Mouse (Mus musculus) gastrocnemius, adult 18-20 months (tissue): ENCODE data around the gene Espn. TPM values are rescaled to one million over a fixed set of nuclear protein-coding genes. Genes with fewer than 3 reads are reported as not detected.

Source experiments
- DNase-seq: peaks from one replicate; pipeline ENCODE4 v3.0.0; 2021; ENCODE audit warnings: low spot score
- long read RNA-seq, 2 experiments: library from polyadenylated mRNA; stranded (forward); transcript quantifications; one replicate each; pipeline ENCODE4 v2.0.0; 2021
- total RNA-seq, 2 experiments: library from RNA; stranded (reverse); gene quantifications; 2 replicates each; pipeline ENCODE4 v1.2.3; 2021

Gene Espn
- total RNA-seq = under 1 TPM; 0.36 to 0.59 TPM
- long read RNA-seq, experiment 1 = 0 reads
- long read RNA-seq, experiment 2 = 0 reads

DNA sequence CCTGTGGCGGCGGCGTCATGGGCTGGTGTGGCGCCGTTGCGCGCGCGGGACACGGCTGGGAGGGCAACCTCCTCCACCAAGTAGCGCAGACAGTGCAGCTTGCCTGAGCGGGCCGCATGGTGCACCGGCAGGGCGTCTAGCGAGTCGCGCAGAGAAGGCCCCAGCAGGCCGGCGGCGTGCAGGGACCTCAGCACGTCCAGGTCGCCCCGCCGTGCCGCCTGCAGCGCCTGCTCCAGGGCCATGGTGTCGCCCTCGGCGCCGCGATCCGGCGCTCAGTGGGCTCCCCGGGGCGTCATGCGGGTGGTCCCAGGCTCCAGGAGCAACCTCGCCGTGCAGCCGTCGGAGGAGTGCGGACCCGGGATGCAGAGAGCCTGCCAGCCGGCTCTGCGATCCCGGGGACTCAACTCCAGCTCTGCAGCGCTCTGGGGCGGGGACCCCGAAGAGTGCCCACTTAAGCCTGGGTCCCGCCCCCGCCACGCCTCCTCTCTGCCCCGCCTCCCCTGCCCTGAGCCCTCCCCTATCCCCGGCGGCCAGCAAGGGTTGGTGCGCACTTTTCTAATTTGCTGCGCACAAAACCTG lies at the start of gene Espn:
Gene Espn, minus strand, starts transcription at position 406 of the 579 bp plus-strand sequence.
- no peak for DNase-seq

DNA sequence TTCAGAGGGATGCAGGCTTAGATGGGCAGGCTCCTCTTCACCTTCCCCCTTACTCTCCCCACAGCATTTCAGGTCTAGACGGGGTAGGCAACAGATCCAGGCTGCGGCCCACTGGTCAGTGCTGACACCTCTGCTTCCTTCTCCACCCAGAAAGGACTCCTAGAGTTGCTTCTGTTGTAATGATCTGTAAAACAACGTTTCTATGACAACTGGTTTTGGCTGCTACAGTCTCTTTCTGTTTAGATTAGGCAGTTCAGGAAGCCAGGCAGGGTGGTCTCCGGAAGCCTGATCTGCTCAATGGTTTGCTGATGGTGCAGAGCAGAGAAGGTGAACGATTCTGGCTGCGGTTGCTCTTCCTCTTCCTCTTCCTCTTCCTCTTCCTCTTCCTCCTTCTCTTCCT lies 49.3 kb upstream of the Espn start:
- no peak for DNase-seq

DNA sequence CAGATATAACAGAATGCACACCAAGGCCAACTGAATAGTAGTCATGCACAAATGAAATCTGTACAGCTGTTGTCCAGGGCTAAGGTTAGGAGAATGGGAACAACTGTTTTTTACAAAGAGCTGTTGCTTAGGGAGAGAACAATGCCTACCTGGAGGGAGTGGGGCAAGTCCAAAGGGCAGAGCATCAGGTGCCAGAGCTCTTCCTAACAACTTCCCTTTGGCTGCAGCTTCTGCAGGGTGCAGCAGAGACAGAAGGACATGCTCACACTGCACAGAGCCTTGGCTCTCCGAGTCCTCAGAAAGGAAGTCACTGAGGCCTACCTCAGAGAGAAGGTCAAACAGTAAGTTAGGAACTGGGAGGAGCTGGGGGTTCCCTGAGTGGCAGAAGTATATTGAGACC lies 47.4 kb upstream of the Espn start:
- DNase-seq = no peak

DNA sequence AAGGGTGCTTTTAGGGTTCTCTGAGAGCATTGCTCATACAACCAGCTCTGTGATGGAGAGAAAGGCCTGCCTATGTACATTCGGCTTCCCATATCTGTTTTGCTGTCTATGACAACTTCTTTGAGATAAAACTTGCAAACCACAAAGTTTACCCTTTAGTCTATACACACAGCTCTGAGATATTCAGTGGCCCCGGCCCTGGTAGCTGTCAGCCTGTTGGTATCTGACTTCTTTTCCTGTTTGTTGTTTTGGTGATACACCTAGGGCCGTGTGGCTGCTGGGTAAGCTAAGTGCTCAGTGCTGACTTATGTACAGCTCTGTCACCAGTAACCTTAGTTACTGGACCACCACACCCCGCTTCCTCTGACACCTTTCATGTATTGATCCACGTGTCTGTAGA lies 45.4 kb upstream of the Espn start:
- DNase-seq = no peak

DNA sequence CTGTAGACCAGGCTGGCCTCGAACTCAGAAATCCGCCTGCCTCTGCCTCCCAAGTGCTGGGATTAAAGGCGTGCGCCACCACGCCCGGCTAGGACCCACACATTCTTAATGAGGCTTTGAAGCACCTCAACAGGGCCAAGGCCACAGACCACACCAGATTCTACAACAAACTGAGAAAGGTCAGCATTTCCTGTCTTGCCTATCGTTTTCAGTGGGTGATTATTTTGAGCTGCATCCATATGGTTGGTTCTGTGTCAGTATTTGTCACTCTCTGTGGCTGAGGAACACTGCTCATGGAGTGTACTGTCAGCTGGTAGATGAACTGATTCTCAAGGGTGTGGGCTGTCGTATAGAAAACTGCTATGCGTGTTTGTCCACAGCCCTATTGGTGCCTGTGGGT lies 44.1 kb upstream of the Espn start:
- DNase-seq = no peak

DNA sequence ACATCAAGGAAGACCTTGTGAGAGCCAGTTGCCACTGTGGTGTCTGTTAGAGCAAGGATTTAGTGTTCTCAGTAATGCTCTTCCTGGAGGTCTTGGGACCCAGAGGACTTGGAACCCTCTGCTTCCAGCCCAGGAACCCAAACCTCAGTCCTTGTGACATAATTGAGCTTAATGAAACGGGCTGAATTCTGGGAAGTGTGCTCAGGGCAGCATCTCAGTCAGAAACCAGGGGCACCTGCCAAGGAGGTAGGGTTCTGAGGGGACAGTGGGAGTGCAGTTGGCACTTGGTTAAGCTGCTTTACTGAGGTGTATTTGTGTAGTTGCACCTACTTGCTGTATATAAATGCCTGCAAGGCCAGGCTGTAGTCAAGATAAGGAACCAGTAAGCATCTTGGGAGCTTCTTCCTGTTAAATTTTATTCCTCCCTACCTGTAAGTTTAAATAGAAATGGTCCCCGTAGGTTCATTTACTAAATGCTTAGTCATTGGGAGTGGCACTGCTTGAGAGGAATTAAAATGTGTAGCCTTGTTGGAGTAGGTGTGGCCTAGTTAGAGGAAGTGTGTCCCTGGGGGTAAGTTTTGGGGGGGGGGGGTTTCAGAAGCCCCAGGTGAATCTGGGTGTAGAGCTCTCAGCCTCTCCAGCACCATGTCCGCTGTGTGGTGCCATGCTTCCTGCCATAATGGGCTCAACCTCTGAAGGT lies 42.5 kb upstream of the Espn start:
- DNase-seq = no peak

DNA sequence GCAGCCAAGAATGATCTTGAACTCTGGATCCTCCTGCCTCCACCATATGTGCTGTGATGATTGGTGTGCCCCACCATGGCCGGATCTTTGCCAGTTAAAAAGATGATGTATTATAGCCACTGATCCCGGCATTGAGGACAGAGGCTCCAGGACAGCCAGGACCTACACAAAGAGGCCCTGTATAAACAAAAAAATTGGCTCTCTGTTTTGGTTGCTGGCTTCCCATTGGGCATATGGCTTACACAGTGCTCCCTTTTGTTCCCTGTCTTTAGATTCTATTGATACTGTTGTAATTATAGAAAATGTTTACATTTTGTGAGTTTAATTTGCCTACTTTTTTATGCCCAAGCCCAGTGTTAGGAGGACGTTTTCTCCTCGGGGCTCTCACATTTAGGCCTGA lies 40.4 kb upstream of the Espn start:
- DNase-seq = no peak

DNA sequence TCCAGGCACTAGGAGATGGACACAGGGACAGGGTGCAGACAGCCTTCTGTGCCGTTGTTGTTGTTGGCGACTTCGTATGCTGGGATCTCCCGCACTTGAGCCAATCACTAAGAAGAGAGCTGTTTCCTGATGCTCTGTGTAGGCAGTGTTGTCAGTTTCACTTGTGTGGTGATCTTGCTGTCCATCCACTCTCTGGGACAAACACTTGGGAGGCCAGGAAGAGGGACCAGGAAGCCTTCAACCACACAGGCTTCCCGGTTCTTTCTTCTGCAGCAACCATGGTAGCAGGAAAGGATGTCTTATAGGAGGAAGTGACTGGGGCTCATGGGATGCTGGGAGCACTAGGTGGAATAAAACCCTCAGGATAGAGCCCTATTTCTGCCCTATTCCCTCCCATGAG lies 38.5 kb upstream of the Espn start:
- DNase-seq = no peak

DNA sequence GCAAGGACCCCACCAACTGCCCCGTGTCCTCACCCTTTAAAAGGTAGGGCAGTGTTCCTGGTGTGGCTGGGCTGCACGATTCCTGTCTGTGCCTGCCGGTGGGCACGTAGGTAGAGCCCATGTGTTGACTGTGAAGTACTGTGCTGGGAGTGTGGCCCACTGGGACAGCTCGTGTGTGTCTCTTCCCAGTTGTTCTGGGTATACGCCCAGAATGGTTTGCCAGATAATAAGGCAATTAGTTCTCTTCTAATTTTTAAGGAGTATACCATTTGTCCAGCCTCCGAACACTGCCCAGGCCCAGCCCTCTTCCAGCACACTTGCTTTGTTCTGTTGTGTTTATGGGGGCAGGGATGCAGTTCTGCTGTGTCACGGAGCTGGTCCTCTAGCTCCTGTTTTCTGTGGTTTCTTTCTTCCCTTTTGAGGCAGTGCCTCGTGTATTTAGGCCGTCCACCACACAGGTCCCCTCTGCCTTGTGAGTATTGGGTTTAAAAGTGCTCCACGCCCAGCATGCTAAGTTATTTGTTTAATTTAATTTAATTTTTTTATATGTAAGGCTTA lies 38.0 kb upstream of the Espn start:
- no peak for DNase-seq

DNA sequence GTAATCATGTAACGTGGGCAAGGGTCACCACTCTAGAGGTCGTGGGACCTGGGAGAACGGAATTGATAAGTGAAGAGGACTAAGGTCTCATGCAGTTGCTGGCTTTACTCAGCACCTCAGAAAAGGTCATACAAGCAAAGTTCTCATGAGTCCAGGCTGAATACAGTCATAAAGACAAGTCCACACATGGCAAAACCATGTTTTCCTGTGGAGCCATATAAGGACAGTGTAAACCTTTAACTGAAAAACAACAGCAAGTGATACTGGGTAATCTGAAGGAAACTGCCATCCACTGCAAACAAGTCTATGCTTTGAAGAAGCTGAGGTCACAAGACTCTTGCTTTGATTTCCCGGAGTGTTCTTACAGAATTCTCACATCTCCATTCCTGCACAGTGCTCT lies 37.5 kb upstream of the Espn start:
- DNase-seq = no peak

DNA sequence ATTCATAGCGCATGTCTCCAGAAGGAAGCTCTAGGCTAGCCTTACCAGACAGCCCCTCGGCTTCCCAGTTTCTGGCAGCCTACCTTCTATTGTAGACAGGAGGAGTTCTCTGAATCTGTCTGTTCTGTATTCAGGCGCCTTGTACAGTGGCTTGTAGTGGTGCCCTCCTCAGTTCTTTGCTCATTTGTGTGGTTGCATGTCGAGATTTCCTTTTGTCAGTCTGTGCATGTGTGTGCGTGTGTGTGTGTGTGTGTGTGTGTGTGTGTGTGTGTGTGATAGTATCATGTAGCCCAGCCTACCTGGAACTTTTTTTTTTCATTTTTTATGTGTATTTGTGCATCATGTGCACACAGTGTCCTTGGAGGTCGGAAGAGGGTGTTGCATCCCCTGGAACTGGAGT lies 36.9 kb upstream of the Espn start:
- DNase-seq = no peak

DNA sequence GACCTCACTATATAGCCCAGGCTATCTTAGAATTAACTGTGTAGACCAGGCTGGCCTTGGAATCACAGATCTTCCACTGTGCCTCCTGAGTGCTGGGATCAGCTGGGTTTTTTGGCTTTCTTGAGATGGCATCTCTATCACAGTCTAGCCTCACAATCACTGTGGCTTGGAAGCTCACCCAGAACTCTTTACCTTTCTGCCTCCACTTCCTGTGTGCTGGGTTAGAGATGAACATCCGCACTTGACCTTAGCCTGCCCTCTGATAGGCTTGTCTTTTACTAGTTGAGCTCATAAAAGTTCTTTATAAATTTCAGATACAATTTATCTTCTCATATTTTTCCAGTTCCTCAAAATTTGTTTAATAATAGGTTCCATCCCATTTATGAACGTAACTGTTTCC lies 36.5 kb upstream of the Espn start:
- DNase-seq = no peak

DNA sequence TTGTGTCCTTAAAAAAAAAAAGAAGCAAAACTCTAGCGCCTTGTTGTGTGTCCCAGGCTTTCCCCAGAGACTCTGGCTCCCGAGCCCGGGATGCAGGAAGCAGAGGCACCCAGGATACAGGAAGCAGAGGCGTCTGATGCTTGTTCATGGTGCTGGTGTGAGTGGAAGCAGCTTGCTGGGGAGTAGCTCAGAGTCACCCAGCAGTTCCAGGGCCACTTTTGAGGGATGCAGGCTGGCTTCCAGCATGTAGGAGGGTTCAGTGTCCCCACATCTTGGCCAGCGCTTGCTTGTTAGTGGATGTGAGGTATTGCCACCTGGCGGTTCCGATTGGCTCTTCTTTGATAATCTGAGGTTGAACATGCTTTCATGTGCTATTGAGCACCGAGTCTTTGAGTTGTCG lies 35.0 kb upstream of the Espn start:
- no peak for DNase-seq

DNA sequence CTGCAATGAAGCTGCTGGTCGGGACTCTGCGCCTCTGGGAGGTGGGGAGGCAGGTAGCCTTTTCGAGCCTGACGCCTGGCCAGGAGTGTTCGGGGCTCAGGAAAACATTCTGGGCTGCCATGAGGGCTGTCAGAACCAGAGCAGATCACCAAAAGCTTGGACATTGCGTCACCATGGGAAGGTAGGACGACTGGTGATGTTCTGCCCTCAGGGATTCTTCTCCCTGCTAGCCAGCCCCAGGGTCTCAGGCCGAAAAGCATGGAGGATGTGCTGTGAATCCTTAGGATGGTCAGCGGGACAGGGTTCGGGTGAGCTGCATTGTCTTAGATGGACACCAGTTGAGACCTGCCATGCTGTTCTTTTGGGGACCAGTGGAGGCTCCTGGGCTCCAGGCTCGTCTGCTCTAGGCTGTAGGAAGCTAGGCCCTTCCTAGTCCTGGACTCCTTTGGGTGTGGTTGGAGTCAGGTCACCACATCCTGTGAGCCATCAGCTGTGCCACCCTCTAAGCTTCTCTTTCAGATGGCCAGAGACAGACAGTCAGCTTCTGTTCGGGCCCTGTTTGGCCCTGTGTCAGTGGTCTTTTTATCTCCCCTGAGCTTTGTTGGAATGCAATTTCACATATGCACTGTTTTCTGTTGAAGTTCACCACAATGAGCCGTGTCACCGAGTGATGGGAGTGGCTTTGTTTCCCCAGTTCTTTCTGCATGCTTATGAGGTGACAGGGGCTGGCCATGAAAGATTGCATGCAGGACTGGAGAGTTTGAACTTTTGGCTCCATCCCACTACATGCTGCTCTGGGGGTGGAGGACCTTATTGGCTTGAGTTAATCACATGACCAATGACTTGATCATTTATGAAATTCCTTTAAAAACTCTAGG lies 34.3 kb upstream of the Espn start:
- no peak for DNase-seq

DNA sequence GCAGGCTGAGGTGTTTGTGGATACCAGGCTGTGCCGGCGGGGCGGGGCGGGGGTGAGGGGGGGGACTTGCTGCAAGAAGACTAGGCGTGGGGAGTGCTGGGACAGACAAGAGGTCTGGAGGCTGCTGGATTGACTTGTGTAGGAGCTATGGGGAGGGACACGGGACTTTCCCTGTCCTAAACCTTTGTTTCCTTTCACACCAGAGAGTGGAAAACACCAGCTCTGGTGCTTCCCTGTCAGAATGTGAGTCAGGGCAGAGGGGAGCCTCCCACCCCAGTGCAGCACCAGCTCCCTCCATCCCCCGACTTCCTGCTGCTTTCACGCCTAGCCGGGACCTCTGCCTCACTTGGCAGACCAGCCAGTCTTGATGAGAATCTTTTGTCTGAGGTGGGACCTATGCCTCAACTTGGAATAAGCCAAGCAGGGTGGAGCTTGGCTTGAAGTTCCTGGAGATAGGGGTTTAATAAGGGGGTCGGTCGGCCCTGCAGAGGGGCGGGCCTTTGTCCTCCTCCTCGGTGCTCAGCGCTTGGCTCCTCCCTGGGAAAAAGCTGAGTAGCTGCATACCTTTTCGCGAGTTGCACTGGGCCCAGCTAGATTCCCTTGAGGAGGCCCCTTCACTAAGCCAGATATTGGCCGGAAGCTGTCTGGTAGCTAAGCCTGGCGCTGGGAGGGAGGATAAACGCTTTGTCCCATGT lies 33.5 kb upstream of the Espn start:
- DNase-seq = peak; percentile 11

DNA sequence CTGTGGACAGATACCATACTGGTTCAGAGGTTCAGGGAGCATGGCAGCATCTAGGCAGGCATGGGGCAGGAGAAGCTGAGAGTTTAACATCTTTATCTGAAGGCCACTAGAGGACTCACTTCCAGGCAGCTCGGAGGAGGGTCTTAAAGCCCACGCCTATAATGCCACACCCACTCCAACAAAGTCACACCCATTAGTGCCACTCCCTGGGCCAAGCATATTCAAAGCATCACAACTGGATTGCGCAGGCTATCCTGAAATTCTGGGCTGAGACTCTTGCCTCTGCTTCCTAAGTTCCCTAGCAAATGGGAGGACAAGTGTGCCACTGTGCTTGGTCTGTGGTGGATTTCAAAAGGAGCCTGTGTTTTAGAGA lies 33.0 kb upstream of the Espn start:
- no peak for DNase-seq

DNA sequence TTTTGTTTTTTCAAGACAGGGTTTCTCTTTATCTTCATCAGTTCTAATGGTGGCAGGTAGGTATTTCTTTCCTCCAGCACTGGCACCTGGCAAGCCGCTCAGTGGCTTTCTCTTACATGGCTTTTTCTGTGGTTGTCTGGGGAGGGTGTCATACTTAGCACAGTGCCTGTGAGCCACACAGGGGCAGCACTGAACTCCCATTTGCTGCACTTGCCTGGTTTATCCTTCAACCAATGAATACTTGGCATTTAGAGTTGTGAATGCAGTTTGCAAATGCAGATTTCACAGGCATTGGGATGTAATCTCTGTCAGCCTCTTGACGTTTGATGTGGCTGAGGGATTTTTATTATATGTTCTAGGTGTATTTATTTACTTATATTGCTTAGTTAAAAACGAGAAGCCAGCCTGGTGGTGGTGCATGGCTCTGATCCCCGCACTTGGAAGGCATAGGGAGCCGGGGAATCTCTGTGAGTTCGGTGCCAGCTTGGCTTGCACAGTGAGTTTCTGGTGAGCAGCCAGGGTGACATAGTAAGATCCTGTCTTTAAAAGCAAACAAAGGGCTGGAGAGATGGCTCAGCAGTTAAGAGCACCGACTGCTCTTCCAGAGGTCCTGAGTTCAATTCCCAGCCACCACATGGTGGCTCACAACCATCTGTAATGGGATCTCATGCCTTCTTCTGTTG lies 32.3 kb upstream of the Espn start:
- DNase-seq = no peak

DNA sequence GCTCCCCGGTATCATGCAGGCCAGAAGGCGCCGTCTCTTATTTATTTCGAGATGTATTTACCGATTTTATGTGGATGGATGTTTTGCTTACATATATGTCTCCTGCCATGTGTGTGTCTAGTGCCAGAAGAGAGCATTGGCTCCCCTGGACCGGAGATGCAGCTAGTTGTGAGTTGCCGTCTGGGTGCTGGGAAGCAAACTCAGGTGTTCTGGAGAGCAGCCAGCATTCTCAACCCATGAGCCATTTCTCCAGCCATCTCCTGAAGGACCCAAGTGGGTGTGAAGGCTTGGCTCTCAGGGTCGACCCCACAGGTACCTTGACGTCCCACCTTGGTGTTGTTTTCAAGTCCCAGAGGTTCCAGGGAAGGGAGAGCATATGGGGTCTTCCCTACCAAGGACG lies 30.0 kb upstream of the Espn start:
- DNase-seq = no peak

DNA sequence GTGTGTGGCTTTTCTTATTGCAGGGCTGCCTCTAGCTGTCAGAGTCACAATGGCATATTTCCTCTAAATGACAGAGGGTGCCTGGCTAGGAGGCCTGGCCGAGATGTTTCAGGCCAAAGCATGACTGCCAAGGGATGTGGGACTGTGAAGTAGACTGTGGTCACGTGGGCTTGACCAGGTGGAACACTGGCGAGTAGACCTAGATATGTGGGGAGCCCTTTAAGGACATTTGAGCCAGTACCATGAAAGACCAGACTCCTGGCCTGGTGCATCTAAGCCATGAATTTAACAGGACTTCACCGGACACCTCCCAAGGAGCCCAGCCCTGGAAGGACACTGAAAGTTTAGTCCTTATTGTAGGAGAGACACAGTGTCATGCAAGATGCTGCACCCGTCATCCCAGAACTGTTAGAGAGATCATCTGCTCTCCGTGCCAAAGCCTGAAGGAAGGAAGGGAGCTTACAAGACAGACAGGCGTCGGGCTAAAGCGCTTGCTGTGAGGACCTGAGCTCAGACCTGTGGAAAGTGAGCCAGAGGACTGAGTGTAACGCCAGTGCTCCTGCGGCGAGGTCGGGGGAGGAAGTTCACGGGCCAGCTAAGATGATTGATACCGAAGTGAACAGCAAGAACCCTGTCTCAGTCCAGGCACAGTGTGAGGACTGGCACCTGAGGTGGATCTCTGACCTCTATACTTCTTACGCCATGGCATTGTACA lies 27.9 kb upstream of the Espn start:
- DNase-seq = peak; percentile 36

DNA sequence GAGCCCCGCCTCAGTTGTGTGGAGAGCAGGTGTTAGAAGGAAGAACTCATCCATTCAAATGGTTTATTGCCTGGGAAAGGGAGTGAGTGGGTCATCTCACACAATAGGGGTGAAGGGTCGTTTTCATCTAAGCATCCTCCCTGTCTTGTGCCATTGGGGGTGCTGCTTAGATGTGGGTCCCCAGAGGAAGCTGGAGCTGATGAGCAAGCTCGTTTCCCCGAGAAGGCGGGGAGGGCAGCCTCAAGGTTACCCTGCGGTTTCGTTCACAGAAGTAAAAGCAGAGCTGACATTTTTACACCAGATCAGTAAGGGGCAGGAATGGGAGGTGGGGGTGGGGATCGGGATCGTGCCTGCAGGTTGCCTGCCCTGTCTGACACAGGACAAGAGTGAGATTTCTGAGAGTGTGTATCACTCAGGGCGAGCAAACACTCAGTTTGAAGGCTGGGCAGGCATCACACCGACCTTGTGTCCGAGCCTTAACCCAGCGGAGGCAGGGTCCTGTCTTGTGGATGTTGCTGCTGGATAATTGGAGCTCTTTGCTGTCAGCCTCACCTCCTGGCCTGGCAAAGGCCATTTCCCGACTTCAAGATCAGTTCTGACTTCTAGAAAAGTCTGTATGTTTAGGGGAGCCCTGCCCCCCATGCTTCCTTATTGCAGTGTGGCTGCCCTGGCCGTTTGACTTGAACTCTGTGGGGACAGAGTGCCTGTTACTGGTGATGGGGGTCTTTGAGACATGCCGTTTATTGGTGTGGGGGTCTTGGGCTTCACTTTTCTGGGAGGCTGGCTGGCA lies 26.9 kb upstream of the Espn start:
- DNase-seq = no peak
